Mouse (Mus musculus) thymus, adult 2 months (tissue): ENCODE measurements around the gene Gadd45b. TPM values are rescaled to one million over a fixed set of nuclear protein-coding genes. Genes with fewer than 3 reads are reported as not detected.

Source experiments
- DNase-seq: peaks from one replicate; pipeline ENCODE4 v3.0.0; 2021
- H3K27ac ChIP-seq: fragments of 200-500 bp; 2 replicates; pipeline ENCODE4 v1.5.1; 2012; ENCODE audit warnings: low read length, control low read depth; ENCODE audit not compliant: control insufficient read depth, insufficient read depth
- H3K27me3 ChIP-seq: fragments of 200-500 bp; 2 replicates; pipeline ENCODE4 v1.6.1; 2012; ENCODE audit warnings: mild to moderate bottlenecking, low read length, moderate library complexity, mixed read lengths; ENCODE audit not compliant: control insufficient read depth, insufficient read depth
- H3K36me3 ChIP-seq: fragments of 200-500 bp; 2 replicates; pipeline ENCODE4 v1.6.1; 2012; ENCODE audit warnings: mild to moderate bottlenecking, low read length, moderate library complexity; ENCODE audit not compliant: control insufficient read depth, insufficient read depth
- H3K4me1 ChIP-seq: fragments of 200-500 bp; replicated peaks from 2 replicates; pipeline ENCODE4 v1.6.1; 2012; ENCODE audit warnings: low read length; ENCODE audit not compliant: control insufficient read depth, insufficient read depth
- H3K4me3 ChIP-seq: fragments of 200-500 bp; 2 replicates; pipeline ENCODE4 v1.5.1; 2012; ENCODE audit warnings: mild to moderate bottlenecking, low read length, control low read depth, moderate library complexity; ENCODE audit not compliant: control insufficient read depth, insufficient read depth
- CTCF ChIP-seq: fragments of 200-500 bp; IDR thresholded peaks from 2 replicates; pipeline ENCODE4 v1.5.1; 2012; ENCODE audit warnings: mild to moderate bottlenecking, control low read depth, low read length, moderate library complexity, borderline replicate concordance; ENCODE audit not compliant: control insufficient read depth, poor library complexity, insufficient read depth; ENCODE audit errors: extremely low read depth
- POLR2A ChIP-seq: fragments of 200-500 bp; IDR thresholded peaks from 2 replicates; pipeline ENCODE4 v1.6.1; 2012; ENCODE audit warnings: mild to moderate bottlenecking, low read length, control low read depth, moderate library complexity; ENCODE audit not compliant: control insufficient read depth, poor library complexity, insufficient read depth; ENCODE audit errors: extremely low read depth
- WGBS: fragments of 180-500 bp; shearing (Covaris S2); methylation state at CpG from one replicate; pipeline ENCODE4 v1.1.7; 2018; 5-methylcytosine and 5-hydroxymethylcytosine counted together
- polyA plus RNA-seq: library from polyadenylated mRNA; depleted of rRNA; stranded (reverse); fragments of >200 nt; gene quantifications from 2 replicates; pipeline ENCODE4 v1.2.3, GENCODE M21; 2012

The Gadd45b gene
- polyA plus RNA-seq, 1 experiment, result 53.2 TPM

DNA sequence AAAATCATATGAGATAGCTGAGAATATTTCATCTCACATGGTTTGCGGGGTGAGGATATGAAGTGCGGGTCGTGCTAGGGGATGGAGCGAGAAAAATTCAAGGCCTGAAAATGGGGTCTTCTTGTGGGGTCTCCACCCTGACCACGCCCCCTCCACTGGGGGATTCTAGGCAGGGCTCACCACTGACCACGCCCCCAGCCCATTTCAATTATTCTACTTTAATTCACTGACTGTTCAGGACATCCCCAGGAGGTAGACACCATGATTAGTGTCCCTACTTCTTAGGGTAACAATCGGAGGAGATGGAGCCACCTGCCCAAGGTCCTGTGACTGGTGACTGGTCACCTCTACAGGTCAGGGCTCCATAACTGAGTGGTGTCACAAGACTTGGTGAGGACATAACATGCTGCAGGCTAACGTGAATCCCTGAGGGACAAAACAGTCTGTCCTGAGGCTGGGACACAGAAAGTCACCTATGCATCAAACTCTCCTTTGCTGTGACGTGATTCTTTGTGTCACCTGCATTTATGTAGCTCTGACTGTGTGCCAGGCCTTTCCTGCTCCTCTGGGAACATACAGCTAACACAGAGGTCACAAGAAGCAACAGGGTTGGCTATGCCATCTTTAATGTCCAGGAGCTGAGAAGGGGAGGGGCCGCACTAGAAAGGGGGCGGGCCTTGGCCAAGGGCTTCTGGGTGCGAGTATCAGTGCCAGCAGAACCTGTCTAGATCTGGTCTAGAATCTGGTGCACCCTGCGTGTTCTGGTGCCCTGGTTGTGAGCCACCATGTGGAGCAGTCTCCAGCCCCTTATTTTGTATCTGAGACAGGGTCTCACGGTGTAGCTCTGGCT is 4.5 kb downstream of the Gadd45b start:
- Histone ChIP-seq H3K27ac (no peak overlapping the region), H3K36me3 (no peaks in the 10 kb centered on the region), H3K4me1 (peaks cover 52% of the 10 kb centered on the region), H3K27me3 (peaks cover 12% of the 10 kb centered on the region; the same call in 1 of the 2 replicates), H3K4me3 (no peak overlapping the region)
- DNase-seq, result no peak
- 84% methylated on average over 14 of the region's 14 CpGs for WGBS
- TF ChIP-seq POLR2A, result no peak
- TF ChIP-seq CTCF, result no peak

DNA sequence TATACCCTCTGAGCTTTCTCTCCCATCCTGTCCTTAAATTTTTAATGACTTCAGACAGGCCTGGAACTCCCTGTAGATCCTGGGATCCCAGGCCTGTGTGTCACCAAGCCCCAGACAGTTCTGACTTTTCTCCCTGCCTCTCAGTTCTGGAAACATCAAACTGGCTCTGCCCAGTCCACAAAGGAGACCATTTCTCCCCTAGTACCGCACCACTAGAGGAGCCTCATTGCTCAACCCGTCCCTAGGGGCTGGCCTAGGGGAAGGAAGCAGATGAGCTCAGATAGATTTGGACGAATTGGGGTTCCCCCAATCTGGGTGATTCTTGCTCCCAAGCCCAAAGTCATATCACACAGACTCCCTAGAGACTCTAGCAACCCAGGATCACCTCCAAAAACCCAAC is 5.4 kb downstream of the Gadd45b start:
- no peak overlapping the region for H3K4me3 ChIP-seq
- no peak for DNase-seq
- peaks cover 55% of the 10 kb centered on the region for H3K4me1 ChIP-seq
- H3K27me3 ChIP-seq, result peaks cover 14% of the 10 kb centered on the region; the same call in 1 of the 2 replicates
- no peak for TF ChIP-seq CTCF
- TF ChIP-seq POLR2A, result no peak
- no peaks in the 10 kb centered on the region for H3K36me3 ChIP-seq
- WGBS, result 46% methylated on average over 3 of the region's 3 CpGs
- H3K27ac ChIP-seq, result no peak overlapping the region

DNA sequence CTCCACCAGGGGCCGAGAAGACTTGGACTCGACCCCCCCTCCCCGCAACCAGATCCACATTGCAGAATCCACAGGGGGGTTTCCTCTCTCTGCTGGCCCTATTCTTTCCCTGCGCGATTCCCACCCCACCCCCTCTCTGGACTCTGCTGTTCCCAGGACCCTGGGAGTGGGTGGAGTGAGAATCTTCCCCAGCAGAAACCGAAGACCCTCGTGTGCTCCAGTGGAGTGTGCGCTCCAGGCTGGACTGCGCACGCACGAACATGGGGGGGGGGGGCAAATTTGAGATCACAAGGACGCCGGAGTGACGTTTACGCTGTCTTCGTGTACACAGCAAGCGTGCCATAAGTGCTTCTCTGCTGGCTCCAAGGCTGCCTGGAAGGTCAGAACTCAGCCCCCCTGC is 5.8 kb downstream of the Gadd45b start:
- Histone ChIP-seq H3K4me3 (no peak overlapping the region), H3K27ac (no peak overlapping the region), H3K4me1 (peaks cover 55% of the 10 kb centered on the region), H3K36me3 (no peaks in the 10 kb centered on the region), H3K27me3 (peaks cover 14% of the 10 kb centered on the region; the same call in 1 of the 2 replicates)
- no peak for TF ChIP-seq CTCF
- no peak for TF ChIP-seq POLR2A
- 48% methylated on average over 17 of the region's 17 CpGs for WGBS
- no peak for DNase-seq

DNA sequence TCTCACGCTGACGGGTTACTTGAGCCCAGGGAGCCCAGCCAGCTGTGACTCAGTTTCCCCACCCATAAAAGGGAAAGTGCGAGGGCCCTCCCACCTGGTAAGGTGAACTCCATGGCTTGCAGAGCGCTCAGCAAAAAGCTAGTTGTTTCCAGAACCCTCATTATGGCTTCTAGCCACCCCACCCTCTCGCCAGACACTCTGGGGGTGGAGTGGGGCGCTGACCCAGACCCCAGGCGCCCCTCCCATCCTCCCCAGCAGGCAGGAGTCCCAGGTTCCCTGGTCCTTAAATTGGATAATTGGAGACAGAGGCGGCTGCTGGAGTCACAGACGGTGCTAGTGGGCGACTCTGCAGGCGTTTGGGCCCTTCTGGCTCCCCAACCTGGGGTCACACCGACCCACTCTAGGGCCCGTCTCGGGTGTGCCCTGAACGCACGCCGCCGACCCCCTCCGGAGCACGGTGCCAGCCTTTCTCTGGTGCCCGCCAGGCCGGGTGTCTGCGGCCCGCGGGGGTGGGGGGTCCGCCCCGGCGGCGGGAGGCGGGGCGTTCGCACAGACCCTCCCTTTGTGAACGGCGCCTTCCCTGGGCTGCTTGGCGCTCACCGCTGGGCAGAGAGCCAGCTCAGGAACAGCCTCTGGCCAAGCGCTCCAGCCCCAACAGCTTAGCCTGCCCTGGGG is 6.4 kb downstream of the Gadd45b start:
- peaks cover 12% of the 10 kb centered on the region; the same call in 1 of the 2 replicates for H3K27me3 ChIP-seq
- 13% methylated on average over 37 of the region's 37 CpGs for WGBS
- no peak for TF ChIP-seq POLR2A
- no peak for TF ChIP-seq CTCF
- no peaks in the 10 kb centered on the region for H3K36me3 ChIP-seq
- peaks cover 55% of the 10 kb centered on the region for H3K4me1 ChIP-seq
- no peak overlapping the region for H3K27ac ChIP-seq
- no peak overlapping the region for H3K4me3 ChIP-seq
- no peak for DNase-seq

DNA sequence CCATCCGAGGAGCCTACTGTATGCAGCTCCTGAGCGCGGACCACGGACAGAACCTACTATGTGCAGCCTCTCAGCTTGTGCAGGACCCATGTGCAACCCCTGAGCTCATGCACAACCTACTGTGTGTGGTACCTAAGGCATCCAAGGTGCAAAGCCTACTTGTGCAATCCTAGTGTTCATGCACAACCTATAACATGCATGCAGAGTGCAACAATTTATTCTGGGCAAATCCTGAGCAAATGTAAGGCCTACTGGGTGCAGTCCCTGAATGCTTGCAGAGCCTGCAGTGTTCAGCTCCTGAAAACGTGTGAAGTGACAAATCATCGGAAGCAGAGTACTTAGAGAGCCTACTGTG is 6.9 kb downstream of the Gadd45b start:
- DNase-seq, result no peak
- peaks cover 8% of the 10 kb centered on the region; the same call in 1 of the 2 replicates for H3K27me3 ChIP-seq
- peaks cover 52% of the 10 kb centered on the region for H3K4me1 ChIP-seq
- H3K36me3 ChIP-seq, result no peaks in the 10 kb centered on the region
- TF ChIP-seq CTCF (no peak), POLR2A (no peak)
- 28% methylated on average over 6 of the region's 6 CpGs for WGBS
- H3K4me3 ChIP-seq, result no peak overlapping the region
- H3K27ac ChIP-seq, result no peak overlapping the region

GRCm38 (mm10) chr10:80937646-80938045 is 7.8 kb downstream of the Gadd45b start:
- Histone ChIP-seq H3K4me1 (peaks cover 44% of the 10 kb centered on the region), H3K36me3 (no peaks in the 10 kb centered on the region), H3K4me3 (no peak overlapping the region), H3K27ac (no peak overlapping the region), H3K27me3 (peaks cover 5% of the 10 kb centered on the region; the same call in 1 of the 2 replicates)
- TF ChIP-seq CTCF (no peak), POLR2A (no peak)
- no peak for DNase-seq
- WGBS, result 8% methylated on average over 8 of the region's 8 CpGs
